Mouse (Mus musculus) skeletal muscle tissue, adult 2 months (tissue): ENCODE measurements around the gene Smg9.
A peak's percentile ranks its signal among the peaks of the same experiment; 100 is the strongest.

Experiments
- DNase-seq: peaks from one replicate; pipeline ENCODE4 v3.0.0-alpha.2; 2012; ENCODE audit warnings: low read depth, low spot score

Gene Smg9

GRCm38 (mm10) chr7:24399256-24400081 is at the start of gene Smg9:
TSS of gene Smg9 (plus strand) at chr7:24399619.
- DNase-seq: peak; percentile 100

GRCm38 (mm10) chr7:24355646-24356045 is 43.8 kb upstream of the Smg9 start:
- no peak for DNase-seq

- DNase-seq: no peak
Measured at GRCm38 (mm10) chr7:24356081-24356480, 43.3 kb upstream of the Smg9 start.

GRCm38 (mm10) chr7:24357899-24358298 is 41.5 kb upstream of the Smg9 start:
- DNase-seq: no peak

- no peak for DNase-seq
Measured at GRCm38 (mm10) chr7:24359269-24359668, 40.1 kb upstream of the Smg9 start.

GRCm38 (mm10) chr7:24361001-24361400 is 38.4 kb upstream of the Smg9 start:
- no peak for DNase-seq

- no peak for DNase-seq
Measured at GRCm38 (mm10) chr7:24363228-24363627, 36.2 kb upstream of the Smg9 start.

- peak; percentile 68 for DNase-seq
Measured at GRCm38 (mm10) chr7:24364827-24365226, 34.6 kb upstream of the Smg9 start.

- DNase-seq: no peak
Measured at GRCm38 (mm10) chr7:24365258-24366014, 34.0 kb upstream of the Smg9 start.

- no peak for DNase-seq
Measured at GRCm38 (mm10) chr7:24366716-24367632, 32.4 kb upstream of the Smg9 start.

- no peak for DNase-seq
Measured at GRCm38 (mm10) chr7:24368226-24368625, 31.2 kb upstream of the Smg9 start.

- DNase-seq: no peak
Measured at GRCm38 (mm10) chr7:24368946-24369345, 30.5 kb upstream of the Smg9 start.

GRCm38 (mm10) chr7:24369731-24370541 is 29.5 kb upstream of the Smg9 start, which contains the start of gene Kcnn4:
TSS of gene Kcnn4 (plus strand) at chr7:24370263.
- no peak for DNase-seq

GRCm38 (mm10) chr7:24371012-24371808 is 28.2 kb upstream of the Smg9 start:
- DNase-seq: no peak

- no peak for DNase-seq
Measured at GRCm38 (mm10) chr7:24371809-24372145, 27.6 kb upstream of the Smg9 start.

- DNase-seq: no peak
Measured at GRCm38 (mm10) chr7:24372300-24372699, 27.1 kb upstream of the Smg9 start.

- no peak for DNase-seq
Measured at GRCm38 (mm10) chr7:24372786-24373185, 26.6 kb upstream of the Smg9 start.

GRCm38 (mm10) chr7:24373538-24374379 is 25.7 kb upstream of the Smg9 start:
- DNase-seq: no peak

GRCm38 (mm10) chr7:24376456-24376855 is 23.0 kb upstream of the Smg9 start:
- DNase-seq: no peak
